Mouse (Mus musculus) spleen, postnatal 4 days (tissue): ENCODE measurements around the gene Atrip.

ENCODE experiments used
- DNase-seq, 2 experiments: peaks; one replicate each; pipeline ENCODE4 v3.0.0; 2022; ENCODE audit warnings: low spot score in 2 of 2

Atrip gene

DNA sequence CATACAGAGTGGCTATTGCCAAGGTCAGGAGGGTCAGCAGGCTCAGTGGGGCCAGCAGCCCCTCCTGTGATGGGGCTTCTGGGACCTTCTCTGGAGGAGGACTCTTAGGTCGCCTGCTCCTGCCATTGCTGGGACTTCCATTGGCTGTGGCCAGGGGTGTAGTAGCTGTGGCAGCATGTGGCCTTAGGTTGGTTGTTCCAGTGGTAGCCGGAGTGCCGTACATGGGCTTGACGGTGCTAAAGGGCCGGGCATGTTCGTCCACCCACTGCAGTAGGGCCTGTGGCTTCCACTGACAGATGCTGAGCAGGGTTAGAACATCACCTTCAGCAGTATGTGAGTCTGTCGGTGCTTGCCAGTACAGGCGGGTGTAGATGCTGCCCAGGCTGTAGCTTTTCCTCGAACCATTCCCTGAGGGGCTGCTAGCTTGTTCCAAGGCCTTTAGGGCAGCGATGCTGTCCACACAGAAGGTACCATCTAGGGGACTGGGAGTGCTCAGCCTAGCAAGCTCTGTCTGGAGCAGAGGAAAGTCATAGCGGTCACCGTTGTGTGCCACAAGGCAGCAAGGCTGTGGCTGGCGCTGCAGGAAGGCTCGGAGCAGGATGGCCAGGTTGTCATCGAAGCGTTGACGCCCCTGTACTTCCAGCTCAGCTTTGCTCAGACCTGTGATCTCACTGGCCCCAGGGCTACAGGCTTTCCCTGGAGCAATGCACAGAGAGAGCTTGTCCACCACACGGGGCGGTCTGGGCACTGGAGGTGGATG lies 15.7 kb downstream of the Atrip start:
- peak in 1 of 2 experiments; percentile 63 for DNase-seq

DNA sequence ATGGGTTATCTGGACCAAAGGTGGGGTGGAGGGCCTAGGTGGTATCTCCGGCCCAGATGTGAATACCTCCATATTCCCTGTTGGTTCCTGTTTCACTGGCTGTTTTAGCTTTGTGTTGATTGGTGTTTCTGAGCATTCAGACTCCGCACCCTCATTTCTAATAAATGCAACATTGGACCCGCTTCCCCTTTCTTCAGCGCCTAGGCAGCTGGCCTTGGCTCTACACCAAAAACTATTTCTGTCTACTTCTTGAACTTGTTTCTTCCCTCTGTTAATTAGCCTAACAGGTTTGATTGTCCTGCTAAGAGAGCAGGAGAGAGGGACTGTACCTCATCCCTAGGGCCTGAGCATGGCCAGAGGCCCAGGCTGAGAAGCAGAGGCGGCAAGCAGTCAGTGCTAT lies 16.4 kb downstream of the Atrip start:
- no peak for DNase-seq

DNA sequence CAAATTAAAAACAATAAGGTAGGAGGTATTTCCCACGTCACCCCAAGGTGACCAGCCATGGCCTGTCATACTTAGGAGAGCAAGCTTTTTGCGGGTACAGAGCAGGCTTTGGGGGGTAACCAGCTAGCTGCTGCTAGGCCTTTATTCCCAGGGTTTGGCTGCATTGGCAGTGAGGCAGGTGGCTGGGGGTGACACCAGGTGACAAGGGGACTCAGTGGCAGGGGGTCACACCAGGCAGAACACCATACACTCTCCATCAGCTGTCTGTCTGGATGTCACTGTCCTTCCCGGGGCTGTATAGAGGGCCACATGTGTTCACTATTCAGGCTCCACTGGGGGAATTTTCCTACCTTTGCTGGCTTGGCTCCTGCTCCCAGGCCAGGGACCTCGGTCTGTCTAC lies 17.0 kb downstream of the Atrip start:
- peak in 1 of 2 experiments; percentile 60 for DNase-seq

DNA sequence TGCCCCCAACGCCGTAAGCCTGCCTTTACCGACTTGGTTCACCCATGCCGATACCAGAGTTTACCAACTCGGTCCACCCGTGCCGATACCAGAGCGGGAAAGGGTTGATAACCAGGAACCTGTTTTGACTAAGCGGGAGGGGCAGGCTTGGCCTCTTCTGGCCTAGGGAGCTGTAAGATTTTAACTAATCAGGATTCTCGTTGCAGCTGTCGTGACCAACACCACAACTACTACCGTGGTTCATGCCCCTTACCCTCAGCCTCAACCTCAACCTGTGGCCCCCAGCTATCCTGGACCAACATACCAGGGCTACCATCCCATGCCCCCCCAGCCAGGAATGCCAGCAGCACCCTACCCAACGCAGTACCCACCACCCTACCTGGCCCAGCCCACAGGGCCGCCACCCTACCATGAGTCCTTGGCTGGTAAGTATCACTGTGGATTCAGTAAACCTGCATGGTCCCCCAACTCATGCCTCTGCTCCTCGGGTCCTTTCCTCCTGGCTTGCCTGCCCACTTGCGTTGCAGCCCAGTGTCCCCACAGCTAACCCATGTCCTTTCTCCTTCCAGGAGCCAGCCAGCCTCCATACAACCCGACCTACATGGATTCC lies 17.7 kb downstream of the Atrip start:
- peak in 1 of 2 experiments; percentile 62 for DNase-seq

DNA sequence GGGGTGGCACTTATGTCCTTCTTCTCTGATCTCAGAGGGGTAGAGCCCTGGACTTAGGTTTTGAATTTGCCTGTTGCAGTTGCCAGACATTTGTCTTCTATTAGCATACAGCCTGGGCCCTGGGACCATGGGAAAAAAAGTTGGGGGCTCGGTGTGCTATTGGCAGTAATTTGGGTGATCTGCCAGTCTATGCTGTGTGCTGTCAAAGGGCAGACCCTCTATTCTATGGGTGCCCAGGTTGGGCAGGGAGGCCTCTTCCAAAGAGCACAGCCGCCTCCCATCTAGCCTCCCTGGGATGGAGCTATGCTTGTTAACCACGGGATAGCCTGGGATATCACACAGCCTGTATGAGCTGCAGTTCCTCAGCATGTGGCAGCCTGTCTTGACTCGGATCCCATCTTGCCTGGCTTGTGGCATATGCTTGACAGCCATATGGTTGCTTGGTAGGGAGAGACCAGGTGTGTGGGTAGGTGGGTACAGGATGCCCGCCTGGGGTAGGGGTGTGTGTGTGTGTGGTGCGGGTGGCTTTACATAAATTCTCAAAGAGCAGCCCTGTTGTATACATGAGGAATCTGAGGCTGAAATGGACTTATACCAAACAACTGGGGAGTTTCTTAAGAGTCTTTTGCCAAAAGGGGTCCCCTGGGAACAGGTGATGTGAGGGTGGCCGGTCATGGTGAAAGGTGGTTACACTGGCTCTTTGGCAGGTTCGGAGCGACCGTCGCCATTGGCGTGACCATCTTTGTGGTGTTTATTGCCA lies 18.5 kb downstream of the Atrip start:
- peak in 1 of 2 experiments; percentile 66 for DNase-seq

DNA sequence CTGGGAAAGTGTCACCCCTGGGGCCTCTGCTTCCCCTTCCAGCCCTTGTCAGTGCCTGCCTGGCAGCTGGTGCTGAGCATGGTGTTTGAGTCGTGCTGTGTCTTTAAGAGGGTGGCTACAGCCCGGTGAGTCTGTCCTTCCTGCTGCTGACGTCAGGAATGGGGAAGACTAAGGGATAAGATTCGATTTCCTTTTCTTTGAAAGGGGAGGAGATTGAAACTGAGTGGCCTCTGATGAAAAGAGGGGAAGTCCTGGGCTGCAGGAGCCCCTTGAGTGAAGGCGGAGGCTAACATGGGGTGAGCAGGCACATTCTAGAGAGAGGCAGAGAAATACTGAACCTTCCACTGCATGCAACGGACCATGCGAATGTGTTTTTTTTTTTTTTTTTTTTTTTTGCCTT lies 19.2 kb downstream of the Atrip start:
- DNase-seq: peak; percentile 58 to 74

DNA sequence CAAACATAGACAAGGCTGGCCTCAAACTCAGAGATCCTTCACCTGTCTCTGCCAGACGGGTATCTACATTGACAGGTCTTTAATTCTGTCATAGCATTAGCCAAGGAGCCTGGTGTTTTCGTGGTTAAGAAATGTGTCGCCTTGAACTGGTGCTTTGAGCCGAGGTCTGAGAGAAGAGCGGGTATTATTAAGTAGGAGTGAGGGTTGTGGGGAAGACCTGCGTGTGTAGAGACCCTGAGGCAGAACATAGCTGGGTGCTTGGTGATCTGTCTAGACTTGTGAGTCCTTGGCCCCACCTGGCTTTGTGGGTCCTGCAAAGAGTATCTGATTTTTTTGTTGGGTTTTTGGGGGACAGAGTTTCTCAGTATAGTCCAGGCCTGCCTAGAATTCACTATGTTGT lies 20.1 kb downstream of the Atrip start:
- peak in 1 of 2 experiments; percentile 55 for DNase-seq

DNA sequence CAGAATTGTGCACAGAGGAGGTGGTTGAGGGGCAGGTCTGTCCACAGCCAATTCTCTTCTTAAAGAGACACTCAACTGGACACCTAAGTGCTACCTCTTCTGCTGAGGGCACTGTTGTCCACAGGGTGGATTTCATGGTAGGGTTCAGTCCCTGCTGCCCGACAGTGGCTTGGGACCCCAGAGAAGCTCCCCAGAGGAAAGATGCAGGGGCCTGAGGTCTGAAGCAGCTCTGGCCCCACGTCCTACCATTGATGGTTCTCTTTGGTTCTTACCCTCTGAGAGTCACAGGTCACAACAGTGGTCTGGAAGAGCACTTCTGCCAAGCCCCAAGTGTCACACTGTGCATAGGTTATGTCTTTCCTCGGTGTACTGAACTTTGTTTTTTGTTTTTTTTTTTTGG lies 20.6 kb downstream of the Atrip start:
- DNase-seq: peak in 1 of 2 experiments; percentile 58

DNA sequence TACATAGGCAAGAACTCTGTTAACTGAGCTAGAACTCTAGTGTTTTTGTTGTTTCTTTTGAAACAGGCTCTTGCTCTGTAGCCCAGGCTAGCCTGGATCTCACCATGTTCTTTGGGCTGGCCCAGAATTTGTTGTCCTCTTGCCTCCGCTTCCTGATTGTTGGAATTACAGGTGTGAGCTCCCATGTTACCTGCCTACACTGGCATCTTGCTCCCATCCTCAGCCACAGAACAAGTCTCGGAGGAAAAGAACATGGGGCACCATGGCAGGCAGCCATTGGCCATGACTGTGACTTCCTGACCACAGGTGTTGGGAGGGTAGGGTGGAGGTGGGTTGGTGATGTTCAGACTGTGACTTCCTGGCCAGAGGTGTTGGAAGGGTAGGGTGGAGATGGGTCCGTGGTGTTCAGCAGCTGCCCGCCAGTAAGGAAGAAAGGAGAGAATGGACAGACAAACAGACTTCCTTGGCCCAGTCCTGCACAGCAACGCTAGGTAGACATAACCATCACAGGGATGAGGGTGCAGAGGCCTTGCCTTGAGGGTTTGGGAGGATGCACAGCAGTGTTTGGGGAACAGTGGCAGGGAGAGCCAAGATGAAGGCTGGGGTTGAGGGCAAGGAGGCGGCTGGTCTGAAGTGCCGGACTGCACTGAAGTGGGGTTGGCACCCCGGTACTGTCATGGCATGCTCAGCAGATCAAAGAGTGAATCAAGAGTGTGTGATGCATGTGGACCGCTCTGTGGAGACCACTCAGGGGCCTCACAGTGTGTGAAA lies 21.2 kb downstream of the Atrip start:
- DNase-seq: peak in 1 of 2 experiments; percentile 61

DNA sequence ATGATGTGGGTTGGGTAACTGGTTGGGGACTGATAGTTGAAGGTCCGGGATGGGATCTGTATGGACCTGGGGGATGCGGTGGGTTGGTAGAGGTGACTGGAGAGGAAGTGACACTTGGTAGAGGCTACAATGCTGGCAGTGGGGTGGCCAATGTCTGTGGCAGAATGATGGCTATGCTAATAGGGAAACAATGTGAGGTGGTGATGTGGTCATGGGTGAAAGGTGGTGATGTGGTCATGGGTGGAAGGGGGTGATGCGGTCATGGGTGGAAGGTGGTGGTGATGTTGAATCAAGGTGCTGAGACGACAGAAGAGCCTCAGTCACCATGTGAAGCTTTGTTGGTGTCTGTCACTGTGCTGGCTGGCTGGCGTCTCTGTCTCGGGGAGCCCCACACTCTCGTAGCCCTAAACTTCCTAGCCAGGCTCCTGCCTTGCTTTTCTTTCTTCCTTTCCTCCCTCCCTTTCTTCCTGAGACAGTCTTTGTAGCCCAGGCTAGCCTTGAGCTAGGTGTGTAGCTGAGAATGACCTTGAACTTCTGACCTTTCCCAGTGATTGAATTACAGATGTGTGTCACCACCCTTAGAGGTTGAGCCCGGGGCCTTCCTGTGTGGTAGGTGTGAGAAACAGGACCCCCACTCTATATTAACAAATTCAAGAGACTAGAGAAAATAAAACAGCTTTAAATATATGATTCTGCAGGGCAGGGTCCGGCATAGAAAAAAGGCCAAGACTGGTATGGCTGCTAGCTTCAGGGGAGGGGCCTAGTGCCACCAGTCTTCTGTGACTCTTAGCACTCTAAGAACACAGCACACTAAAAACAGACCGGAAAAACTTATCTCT lies 22.1 kb downstream of the Atrip start:
- DNase-seq: peak in 1 of 2 experiments; percentile 65

DNA sequence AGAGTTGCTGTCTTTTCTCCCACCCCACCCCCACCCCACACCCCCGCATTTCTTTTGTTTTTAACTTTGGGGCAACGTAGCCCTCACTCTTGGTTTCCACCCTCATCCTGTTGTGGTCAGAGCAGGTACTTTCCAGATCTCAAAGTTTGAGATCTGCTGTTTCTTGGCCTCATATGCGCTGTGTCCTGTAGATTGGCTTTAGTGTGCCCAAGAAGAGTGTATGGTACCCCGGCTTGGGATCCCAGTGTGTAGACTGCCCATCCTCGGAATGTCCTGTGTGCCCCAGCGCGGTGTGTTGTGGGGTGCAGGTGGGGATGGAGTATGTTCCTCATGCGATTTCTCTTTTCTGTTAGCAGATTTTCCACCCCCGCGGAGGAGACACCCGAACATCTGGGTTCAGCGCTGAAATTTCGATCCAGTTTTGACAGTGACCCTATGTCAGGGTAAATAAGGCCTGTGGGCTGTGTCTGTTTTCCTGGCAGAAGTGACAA lies 22.9 kb downstream of the Atrip start:
- no peak for DNase-seq

DNA sequence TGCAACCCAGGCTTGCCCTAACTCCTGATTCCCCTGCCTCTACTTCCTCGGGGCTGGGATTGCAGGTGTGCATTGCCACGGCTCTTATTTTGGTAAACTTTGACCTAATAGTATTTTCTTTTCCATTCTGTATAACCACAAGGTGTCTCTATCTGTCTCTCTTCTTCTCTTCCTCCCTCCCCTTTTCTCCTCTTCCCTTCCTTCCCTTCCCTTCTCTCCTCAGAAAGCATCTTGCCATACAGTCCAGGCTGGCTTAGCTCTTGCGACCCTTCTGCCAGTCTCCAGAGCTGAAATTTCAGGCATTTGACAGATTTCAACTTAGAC lies 23.3 kb downstream of the Atrip start:
- no peak for DNase-seq

DNA sequence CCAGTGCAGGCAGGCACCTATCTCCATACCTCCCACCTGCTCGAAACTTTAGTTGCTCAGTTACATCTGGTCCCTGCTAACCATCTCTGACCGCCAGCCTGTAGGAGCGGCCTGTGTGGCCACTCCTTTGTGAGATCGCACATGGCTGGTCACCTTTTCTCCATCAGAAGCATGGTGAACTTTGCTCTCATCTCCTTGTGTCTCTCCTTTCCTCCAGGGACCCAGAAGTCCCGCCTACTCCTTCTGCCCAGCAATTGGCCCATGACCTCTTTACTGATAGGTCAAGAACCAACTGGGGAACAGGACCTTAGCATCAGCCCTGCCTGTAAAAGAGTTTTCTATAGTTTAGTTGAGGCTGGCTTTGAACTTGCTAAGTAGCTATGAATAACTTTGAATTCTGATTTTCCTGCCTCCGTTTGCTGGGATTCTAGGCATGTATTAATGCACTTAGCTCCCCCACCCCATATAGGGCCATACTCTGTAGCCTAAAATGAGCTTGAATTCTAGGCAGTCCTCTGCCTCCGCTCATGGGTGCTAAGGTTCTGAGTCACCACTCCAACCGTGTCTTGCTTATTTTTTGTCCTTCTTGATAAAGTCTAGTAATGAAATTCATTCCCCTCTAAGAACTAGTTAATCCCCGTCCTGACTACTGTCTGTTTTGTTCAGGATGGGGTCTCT lies 23.8 kb downstream of the Atrip start:
- DNase-seq: peak in 1 of 2 experiments; percentile 57

DNA sequence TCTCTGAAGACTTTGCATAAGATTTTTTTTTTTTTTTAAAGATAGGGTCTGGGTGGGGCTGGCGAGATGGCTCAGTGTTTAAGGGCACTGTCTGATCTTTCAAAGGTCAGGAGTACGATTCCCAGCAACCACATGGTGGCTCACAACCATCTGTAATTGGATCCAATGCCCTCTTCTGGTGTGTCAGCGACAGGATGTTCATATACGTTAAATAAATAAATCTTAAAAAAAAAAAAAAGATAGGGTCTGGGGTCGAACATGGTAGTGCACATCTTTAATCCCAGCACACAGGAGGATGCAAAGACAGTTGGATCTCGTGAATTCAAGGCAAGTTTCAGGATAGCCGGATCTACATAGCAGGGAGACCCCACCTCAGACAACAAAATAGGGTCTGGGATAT lies 24.6 kb downstream of the Atrip start:
- DNase-seq: peak in 1 of 2 experiments; percentile 48

DNA sequence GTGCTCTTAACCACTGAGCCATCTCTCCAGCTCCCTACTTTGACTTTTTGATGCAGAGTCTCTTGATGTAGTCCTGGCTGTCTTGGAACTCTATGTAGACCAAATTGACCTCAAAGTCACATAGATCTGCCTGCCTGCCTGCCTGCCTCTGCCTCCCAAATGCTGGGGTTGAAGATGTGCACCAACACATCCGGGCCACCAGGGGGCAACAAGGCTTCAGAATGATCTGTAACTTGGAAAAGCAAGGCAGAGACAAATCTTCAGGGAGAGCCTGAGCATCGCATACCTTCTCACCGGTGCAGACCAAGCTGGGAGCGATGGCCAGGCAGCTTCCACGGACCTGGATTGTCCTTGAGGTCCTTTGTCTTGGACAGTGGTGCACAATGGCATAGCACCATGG lies 27.6 kb downstream of the Atrip start:
- peak; percentile 72 to 87 for DNase-seq

DNA sequence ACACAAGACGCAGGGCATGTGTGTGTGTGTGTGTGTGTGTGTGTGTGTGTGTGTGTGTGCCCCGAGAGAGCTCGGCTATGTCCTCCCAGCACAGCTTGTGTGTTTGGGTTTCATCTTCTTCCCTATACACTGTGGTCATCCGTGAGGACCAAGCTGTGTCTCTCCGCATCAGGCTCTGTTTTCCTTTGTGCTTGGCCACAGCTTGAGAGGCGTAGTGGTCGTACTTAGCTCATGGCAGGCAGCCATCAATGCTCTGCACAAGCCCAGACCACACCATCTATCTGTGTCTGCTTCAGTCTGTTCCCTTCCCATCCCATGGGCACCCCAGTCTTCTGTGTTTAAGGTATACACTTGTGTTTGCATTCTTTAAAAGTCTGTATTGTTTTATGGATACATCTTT lies 32.6 kb downstream of the Atrip start:
- peak in 1 of 2 experiments; percentile 52 for DNase-seq

DNA sequence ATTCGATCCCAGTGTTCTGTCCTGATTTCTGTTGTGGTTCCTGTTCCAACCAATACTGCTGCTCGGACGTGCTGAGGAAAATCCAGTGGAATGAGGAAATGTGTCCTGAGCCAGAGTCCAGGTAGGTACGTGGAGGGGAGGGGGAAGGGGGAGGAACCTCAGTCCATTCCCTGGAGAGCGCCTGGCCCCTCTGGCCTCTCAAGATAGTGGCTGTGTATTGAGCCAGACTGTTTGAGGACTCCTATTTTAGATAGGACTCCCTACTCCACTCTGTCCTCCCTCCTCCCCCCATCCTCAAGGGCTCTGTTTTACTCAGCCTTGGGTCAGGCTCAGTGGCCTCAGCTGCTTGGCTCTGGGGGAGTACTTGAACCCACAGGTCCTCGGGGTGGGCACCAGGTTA lies 33.0 kb downstream of the Atrip start:
- peak in 1 of 2 experiments; percentile 55 for DNase-seq

DNA sequence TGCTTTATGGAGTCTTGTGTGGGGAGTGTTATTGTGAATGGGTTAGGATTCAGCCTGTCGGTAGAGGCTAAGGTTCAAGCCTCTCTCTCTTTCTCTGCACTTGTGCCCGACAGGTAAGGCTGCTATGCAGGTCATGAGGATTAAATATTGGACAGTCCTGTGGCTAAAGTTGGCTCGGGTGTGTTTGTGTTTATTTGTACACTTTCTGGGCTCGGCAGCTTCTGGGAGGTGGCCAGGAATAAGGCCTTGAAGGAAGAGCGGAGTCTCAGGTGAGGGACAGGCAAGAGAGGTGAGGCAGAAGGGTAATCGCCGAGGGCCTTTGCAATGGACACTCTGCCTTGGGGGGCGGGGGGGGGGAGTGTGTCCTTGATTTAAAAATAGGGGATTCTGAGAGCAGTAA lies 33.7 kb downstream of the Atrip start:
- peak in 1 of 2 experiments; percentile 47 for DNase-seq

DNA sequence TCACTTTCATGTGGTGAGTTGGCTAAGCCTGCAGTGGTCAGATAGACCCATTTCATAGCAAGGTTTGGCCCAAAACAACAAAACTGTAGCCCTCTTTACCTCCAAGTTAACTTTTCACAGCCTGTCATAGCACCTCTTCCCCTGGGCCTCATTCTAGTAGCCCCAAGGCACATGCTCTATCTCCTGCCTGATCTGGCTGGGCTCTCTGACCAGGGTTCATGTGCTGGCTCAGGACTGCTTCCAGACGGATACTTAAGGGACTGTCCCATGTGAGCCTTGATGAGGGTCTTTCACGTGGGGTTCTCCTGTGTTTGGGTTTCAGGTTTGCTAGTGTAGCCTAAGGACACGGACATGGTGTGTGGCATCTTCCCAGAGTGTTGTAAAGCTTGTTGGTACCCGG lies 34.2 kb downstream of the Atrip start:
- DNase-seq: no peak

DNA sequence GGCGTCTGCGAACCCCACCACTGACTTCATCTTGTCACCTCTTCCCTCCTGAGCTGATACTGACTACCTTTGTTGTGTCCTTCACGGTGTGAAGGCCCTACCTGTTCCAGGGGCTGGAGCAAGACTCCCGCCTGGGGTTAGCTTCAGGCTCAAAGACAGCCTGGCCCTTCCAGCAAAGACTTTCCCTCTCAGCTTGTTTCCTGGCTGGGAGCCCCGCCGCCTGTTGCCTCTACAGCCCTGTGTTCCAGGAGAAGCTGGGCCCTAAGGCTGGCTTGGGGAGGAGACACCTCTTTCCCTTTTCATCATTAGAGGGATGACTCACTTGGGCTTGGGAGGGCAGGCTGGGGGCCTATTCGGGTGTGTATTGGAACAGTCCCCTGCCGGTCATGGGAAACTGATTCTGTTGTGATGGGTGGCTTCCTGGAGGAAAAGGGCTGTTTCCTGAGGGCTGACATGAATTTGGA lies 35.0 kb downstream of the Atrip start:
- DNase-seq: peak in 1 of 2 experiments; percentile 65
